Comparison of ENCODE assay signal across 11 mouse cellular contexts in genomic region chr3:30512459-30513030, GRCm38 (mm10). TPM values are rescaled to one million over a fixed set of nuclear protein-coding genes. Genes with fewer than 3 reads are reported as not detected.
DNase-seq lines count a peak whose midpoint lies in the region; ATAC-seq and TF ChIP-seq lines count a peak whose summit lies in the region.
"Had no signal": no experiment of that assay in that cellular context is flagged by ENCODE, and none has a peak within 500 bp of the region (broad histone marks: within the 10 kb centered on the region; RNA-seq: fewer than 3 reads in every experiment).

No protein-coding gene starts in this region.

- no peak for ATAC-seq in kidney, postnatal 0 days (replicated peaks; ENCODE audit: low FRiP score, low read depth)
- no peak for ATAC-seq in granulocyte monocyte progenitor cell, adult 5-6 weeks (replicated peaks; ENCODE audit: poor library complexity, severe bottlenecking)
- ATAC-seq: forebrain, embryonic 15.5 days had no signal

- peaks cover 9% of the 10 kb centered on the region for H3K4me1 ChIP-seq in cerebellum, adult 2 months (ENCODE audit: control insufficient read depth, insufficient read depth, low read length)
- peaks cover 3% of the 10 kb centered on the region for H3K4me1 ChIP-seq in kidney, postnatal 0 days (replicated peaks; ENCODE audit: insufficient read depth, low read length)

- no peaks in the 10 kb centered on the region for H3K36me3 ChIP-seq in kidney, postnatal 0 days (ENCODE audit: insufficient read depth, low read length)
- H3K36me3 ChIP-seq: forebrain, embryonic 15.5 days had no signal

- no peak overlapping the region for H3K9ac ChIP-seq in kidney, postnatal 0 days (ENCODE audit: low read depth, low read length)
- H3K9ac ChIP-seq: forebrain, embryonic 15.5 days had no signal

- peak; percentile 7 to 17 for DNase-seq in cerebellum, adult 2 months
- no peak for DNase-seq in cerebellum, adult 9-10 months
- peak; percentile 29 to 44 for DNase-seq in lung, adult 18-20 months
- DNase-seq in lung, postnatal 25 days (ENCODE audit: low spot score) = no peak
- DNase-seq in kidney, postnatal 0 days (ENCODE audit: low spot score) = peak; percentile 5
- peak; percentile 31 for DNase-seq in lung, postnatal 36 days
- DNase-seq in MN1 (ENCODE audit: low spot score) = no peak
- DNase-seq: adrenal gland, adult 2 months had no signal

- peaks cover 28% of the 10 kb centered on the region; the same call in 1 of the 2 replicates for H3K27me3 ChIP-seq in cerebellum, adult 2 months (ENCODE audit: control insufficient read depth, insufficient read depth, low read length)
- peaks cover 6% of the 10 kb centered on the region for H3K27me3 ChIP-seq in kidney, postnatal 0 days (ENCODE audit: insufficient read depth, low read length)

- H3K9me3 ChIP-seq in kidney, postnatal 0 days (replicated peaks; ENCODE audit: low read length) = no peaks in the 10 kb centered on the region
- H3K9me3 ChIP-seq: forebrain, embryonic 15.5 days; megakaryocyte, embryonic 14.5 days had no signal

- WGBS in cerebellum, adult 2 months = 9% methylated on average over 12 of the region's 12 CpGs
- WGBS in kidney, postnatal 0 days = 34% methylated on average over 12 of the region's 12 CpGs

- H3K27ac ChIP-seq in cerebellum, adult 2 months (ENCODE audit: insufficient read depth, low read length) = no peak overlapping the region
- 0 out of 2 replicates have a peak overlapping the region, but pooled peaks have one; percentile 1 for H3K27ac ChIP-seq in kidney, postnatal 0 days
- H3K27ac ChIP-seq: forebrain, embryonic 15.5 days had no signal

- H3K4me2 ChIP-seq in kidney, postnatal 0 days (ENCODE audit: low read length) = peak overlapping the region; percentile 73; the same call in 1 of the 2 replicates
- H3K4me2 ChIP-seq: forebrain, embryonic 15.5 days had no signal

- H3K4me3 ChIP-seq in cerebellum, adult 2 months (replicated peaks; ENCODE audit: insufficient read depth, low read depth, low read length) = no peak overlapping the region
- H3K4me3 ChIP-seq in kidney, postnatal 0 days (replicated peaks; ENCODE audit: low read depth, low read length) = no peak overlapping the region
- H3K4me3 ChIP-seq: forebrain, embryonic 15.5 days; megakaryocyte, embryonic 14.5 days had no signal

- no peak for TF ChIP-seq POLR2A in cerebellum, adult 2 months (IDR thresholded peaks at IDR 0.05; ENCODE audit: borderline replicate concordance, insufficient read depth, low read length)

- TF ChIP-seq CTCF in cerebellum, adult 2 months (IDR thresholded peaks at IDR 0.05; ENCODE audit: borderline replicate concordance, insufficient read depth, low read depth, low read length) = no peak
- TF ChIP-seq CTCF in kidney, postnatal 0 days (IDR thresholded peaks at IDR 0.05; ENCODE audit: low read depth) = no peak

RNA-seq across cellular contexts. Expression of gene Mecom, which starts 35.3 kb away (rescaled TPM):
- 2.6 and 4.3 TPM in 2 replicates for polyA plus RNA-seq in cerebellum, adult 2 months (2012; rRNA removed)
- 54.7 and 58.1 TPM in 2 replicates for polyA plus RNA-seq in kidney, postnatal 0 days (2015; fragmentation: Nextera tagmentation; extraction: Ambion mirVana)
- total RNA-seq in granulocyte monocyte progenitor cell, adult 5-6 weeks (2014; fragmentation: Nextera tagmentation) = 1.9 TPM in 1 of 2 replicates, not detected in the other
- total RNA-seq in granulocyte monocyte progenitor cell, adult 5-6 weeks (2017) = 0.72 and 0.90 TPM in 2 replicates

Comparison
In these comparisons a context has a peak if more than half of its experiments do, and no peak if none do; other contexts are left out.
1. DNase-seq: peak in cerebellum, adult 2 months (2 of 2), lung, adult 18-20 months (2 of 2), kidney, postnatal 0 days (single experiment) and lung, postnatal 36 days (single experiment); none in cerebellum, adult 9-10 months (single experiment), lung, postnatal 25 days (single experiment) and MN1 (single experiment).
2. RNA of gene Mecom, which starts 35.3 kb away (polyA plus RNA-seq): 54.7 to 58.1 TPM in kidney, postnatal 0 days; 2.6 to 4.3 TPM in cerebellum, adult 2 months; every median in the first group is over 10 times any median in the second.